Mouse (Mus musculus) CH12F3 (cell line): ENCODE data around the gene Rint1.

Experiments
- in situ Hi-C: fragments of 300-500 bp; cut with MboI; formaldehyde crosslinking; loops from 2 replicates; pipeline ENCODE4 v1.14.3; 2020; ENCODE audit warnings: low sequenced_read_pairs

The Rint1 gene

GRCm38 (mm10) chr5:23862291-23862690 is 74.8 kb downstream of the Rint1 start:
- in situ Hi-C loops, result loop anchor here (25.0 kb wide), 1 partner anchor 200 kb away; no protein-coding TSS in a partner anchor

- in situ Hi-C loops, result loop anchor here (25.0 kb wide), 1 partner anchor 199 kb away; no protein-coding TSS in a partner anchor
Measured at GRCm38 (mm10) chr5:23863166-23864053, 75.9 kb downstream of the Rint1 start.

- in situ Hi-C loops, result loop anchor here (25.0 kb wide), 1 partner anchor 198 kb away; no protein-coding TSS in a partner anchor
Measured at GRCm38 (mm10) chr5:23864054-23864965, 76.8 kb downstream of the Rint1 start.

- in situ Hi-C loops, result loop anchor here (25.0 kb wide), 1 partner anchor 196 kb away; no protein-coding TSS in a partner anchor
Measured at GRCm38 (mm10) chr5:23865941-23866340, 78.4 kb downstream of the Rint1 start.
